Mouse (Mus musculus): ENCODE measurements at regions not wholly inside any gene's neighbourhood (a gene's known extent, or its start where the extent isn't known, plus 50 kb on each side); places are given as distances from the start of the nearest gene placed in this dataset.

- no peak for DNase-seq (ENCODE audit: low read depth, low spot score)
Measured at GRCm38 (mm10) chr2:75138746-75139060, 313.1 kb downstream of the Mtx2 start.

DNA sequence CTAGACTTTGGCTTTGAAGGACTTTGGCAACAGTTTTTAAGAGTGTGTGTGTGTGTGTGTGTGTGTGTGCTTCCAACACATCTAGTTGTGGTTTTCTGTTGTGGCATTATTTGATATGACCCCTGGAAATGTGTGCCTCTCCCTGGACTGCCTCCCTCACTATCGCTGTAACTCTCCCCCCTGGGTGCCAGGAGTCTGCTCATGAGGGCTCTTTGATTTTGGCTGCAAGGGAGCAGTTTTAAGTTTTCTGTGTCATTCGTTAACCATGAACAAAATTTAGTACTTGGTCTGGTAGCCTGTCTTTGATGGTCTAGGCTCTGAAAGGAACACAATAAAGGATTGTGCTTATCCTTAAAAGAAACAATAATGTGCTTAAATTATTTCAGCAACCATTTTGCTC is 313.9 kb downstream of the Mtx2 start:
- no peak for DNase-seq (ENCODE audit: low read depth, low spot score)

DNA sequence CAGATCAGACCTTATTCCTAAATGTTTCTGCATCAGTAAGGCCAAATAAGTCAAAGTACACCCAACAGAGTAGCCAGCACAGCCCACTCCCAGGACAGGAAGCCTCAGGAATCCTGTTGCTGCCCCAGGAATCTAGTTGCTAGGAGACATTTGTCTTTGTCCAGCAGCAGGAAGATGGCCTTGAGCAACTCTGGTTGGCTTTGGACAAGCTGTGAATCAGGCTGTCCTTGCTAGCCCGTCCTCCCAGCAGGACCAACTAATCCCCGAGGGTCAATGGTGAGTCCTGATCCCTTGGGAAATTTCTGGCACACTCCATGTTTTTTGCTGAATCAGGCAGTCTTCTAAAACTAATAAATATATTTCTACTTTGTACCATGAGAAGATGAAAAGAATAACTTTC is 317.1 kb downstream of the Mtx2 start:
- DNase-seq (ENCODE audit: low read depth, low spot score) = no peak

- DNase-seq (ENCODE audit: low read depth, low spot score) = no peak
Measured at GRCm38 (mm10) chr2:75144861-75145260, 319.3 kb downstream of the Mtx2 start.

- DNase-seq (ENCODE audit: low read depth, low spot score) = no peak
Measured at GRCm38 (mm10) chr2:75146256-75146655, 320.7 kb downstream of the Mtx2 start.

DNA sequence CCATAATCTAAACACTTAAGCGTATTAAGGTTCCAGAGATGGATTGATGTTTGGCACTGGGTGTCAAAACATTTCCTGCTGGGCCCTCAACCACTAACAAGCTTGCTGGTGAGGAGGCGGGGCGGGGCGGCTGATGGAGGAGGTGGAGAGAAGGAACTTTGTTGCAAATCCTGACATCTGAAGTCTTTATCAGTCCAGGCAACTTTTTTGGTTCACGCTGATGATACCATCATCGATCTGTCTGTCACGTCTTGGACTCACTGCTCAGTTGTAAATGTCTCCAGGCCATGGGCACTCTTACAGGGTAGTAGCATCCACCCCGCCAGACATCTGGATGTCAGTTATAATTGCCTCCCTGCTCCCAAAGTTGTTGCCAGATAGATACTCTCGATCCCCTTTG is 321.8 kb downstream of the Mtx2 start:
- DNase-seq (ENCODE audit: low read depth, low spot score) = no peak

DNA sequence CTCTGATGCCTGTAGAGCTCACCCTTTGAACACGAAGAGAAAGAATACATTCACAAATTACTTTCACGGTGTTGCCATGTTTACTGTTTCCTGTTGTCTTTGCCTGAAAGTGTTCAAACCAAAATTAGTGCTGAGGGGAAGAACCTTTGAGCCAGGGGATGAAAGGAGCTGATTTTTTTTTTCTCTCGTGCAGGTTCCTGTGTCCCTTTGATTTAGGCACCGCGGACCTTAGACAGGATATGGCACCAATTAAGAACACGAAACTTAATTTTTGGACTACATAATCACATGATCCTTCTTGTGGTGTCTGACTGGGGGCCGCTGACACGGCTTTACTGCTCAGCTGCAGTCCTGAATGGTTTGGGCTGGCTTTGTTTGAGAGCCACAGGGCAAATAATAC is 322.4 kb downstream of the Mtx2 start:
- no peak for DNase-seq (ENCODE audit: low read depth, low spot score)

GRCm38 (mm10) chr2:75149036-75149435 is 323.4 kb downstream of the Mtx2 start:
- no peak for DNase-seq (ENCODE audit: low read depth, low spot score)

DNA sequence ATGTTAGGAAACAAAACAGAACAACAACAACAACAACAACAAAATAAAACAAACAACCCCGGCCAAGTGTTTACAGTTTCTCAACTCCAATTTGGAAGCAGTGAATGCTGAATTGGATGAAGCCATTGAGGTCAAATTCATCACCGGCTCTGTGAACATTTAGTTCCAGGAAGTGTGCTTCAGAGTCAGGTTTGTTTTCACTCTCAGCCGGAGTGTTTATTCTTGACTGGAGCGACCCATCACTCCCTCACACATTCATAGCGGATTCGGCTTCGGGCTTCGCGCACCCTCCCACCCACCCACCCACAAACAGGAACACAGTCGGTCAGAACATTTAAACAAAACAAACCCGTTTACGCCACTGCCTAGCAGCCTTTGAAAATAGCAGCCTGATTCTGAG is 324.0 kb downstream of the Mtx2 start:
- DNase-seq (ENCODE audit: low read depth, low spot score) = no peak

DNA sequence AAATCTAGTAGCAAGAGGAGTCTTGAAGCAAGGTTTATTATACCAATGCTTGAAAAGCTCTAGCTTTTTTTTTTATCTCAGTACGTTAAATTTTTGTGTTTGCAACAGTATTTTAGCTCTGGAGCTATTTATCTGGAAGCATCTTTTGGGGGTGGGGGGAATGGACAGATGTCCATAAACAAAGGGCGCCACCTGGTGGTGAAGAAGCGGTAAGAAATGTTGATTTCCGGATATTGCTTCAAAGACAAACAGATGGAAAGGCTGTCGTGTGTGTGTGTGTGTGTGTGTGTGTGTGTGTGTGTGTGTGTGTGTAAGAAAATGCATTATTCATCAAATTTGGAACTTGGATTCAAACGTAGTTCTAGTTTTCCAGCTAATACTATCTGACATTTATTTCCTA is 325.4 kb downstream of the Mtx2 start:
- peak; percentile 61 for DNase-seq (ENCODE audit: low read depth, low spot score)

DNA sequence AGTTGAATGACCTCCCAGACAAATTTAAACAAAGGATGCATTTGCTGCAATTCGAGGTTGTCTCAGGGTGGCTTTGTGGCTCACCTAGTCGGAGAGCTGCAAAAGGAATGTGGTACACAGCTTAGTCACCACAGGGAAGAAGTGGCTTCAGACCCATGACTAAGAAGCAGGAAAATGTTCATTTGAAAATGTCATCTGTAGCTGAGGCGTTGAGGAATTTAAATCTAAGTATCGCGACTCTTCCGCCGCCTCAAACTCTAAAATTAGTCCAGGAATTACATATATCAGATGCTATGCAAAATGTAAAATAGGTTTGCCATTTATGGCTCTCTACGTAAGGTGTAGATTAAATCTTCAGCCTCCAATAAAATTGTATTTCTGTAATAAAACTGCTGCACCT is 325.9 kb downstream of the Mtx2 start:
- peak; percentile 59 for DNase-seq (ENCODE audit: low read depth, low spot score)

DNA sequence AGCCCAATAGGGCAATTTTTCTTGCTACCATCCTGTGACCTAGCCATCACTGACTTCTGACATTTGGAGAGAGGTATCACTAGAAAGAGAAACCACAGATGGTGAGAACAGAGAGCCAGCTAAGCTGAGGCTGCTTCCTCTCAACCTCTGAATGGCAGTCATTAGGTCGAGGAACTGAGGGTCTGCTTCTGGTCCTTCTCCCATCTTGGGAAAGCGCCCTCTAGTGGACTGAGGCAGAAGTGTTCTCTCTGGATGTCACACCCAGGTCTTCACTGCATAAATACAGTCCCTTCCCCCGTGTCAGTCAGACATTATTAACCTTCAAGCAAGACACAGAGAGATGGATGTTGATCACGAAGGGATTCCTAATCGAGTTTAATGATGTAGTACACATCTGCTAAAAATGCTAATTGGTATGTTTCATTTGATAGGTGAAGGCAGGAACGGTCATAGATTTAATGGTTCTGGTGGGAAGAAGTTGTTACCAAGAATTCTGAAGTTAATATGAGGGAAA is 326.9 kb downstream of the Mtx2 start:
- peak; percentile 6 for DNase-seq (ENCODE audit: low read depth, low spot score)

- no peak for DNase-seq (ENCODE audit: low read depth, low spot score)
Measured at GRCm38 (mm10) chr2:75154448-75154847, 328.8 kb downstream of the Mtx2 start.

GRCm38 (mm10) chr2:75158581-75158980 is 333.0 kb downstream of the Mtx2 start:
- DNase-seq (ENCODE audit: low read depth, low spot score) = no peak

- DNase-seq (ENCODE audit: low read depth, low spot score) = no peak
Measured at GRCm38 (mm10) chr2:75161075-75161474, 335.5 kb downstream of the Mtx2 start.

GRCm38 (mm10) chr2:75164987-75165386 is 339.4 kb downstream of the Mtx2 start:
- DNase-seq (ENCODE audit: low read depth, low spot score) = peak; percentile 43

GRCm38 (mm10) chr2:75176267-75176666 is 350.7 kb downstream of the Mtx2 start:
- no peak for DNase-seq (ENCODE audit: low read depth, low spot score)

- DNase-seq (ENCODE audit: low read depth, low spot score) = no peak
Measured at GRCm38 (mm10) chr2:75183293-75183692, 357.7 kb downstream of the Mtx2 start.

- peak; percentile 9 for DNase-seq (ENCODE audit: low read depth, low spot score)
Measured at GRCm38 (mm10) chr2:75202587-75203220, 377.1 kb downstream of the Mtx2 start.

- DNase-seq (ENCODE audit: low read depth, low spot score) = peak; percentile 23
Measured at GRCm38 (mm10) chr2:75208821-75209758, 383.5 kb downstream of the Mtx2 start.

DNA sequence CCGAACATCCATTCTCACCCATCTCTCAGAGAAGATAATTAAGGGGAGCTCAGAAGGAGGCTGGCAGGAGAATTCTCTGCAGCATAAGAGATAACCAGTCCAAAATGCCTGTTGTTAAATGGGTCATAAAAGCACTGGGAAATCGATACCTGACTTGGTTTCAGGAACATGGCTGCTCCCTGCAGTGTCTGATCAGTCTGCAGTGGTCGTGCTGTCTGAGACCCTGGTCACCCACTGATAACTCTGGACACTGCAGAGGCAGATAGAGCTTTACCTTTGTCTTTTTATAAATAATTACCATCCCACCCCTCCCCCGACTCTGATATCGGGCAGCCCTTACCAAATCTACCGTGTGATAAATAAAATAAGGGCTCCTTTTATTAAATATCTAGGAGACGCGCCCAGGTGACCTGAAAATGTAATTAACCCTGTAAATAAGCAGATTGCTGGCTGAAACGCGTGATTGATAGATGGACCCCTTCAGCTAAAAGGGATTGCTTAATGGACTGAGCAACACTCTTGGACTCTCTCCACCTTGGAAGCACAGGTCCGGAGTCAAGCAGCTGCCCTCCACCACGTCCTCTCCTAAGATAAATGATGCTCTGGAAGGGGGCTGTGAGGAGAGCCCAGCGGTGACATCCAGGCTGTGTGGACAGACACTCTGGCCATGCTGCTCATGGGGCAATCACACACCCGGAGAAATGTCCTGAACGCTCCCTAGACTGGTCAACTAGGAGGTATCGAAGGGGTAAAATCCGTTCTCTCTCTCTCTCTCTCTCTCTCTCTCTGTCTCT is 384.4 kb downstream of the Mtx2 start:
- no peak for DNase-seq (ENCODE audit: low read depth, low spot score)

GRCm38 (mm10) chr2:75216931-75217330 is 391.3 kb downstream of the Mtx2 start:
- DNase-seq (ENCODE audit: low read depth, low spot score) = no peak

Data from brain, adult 2 months (tissue).